Mouse (Mus musculus): ENCODE results near the gene Ankrd52.

Gene Ankrd52

DNA sequence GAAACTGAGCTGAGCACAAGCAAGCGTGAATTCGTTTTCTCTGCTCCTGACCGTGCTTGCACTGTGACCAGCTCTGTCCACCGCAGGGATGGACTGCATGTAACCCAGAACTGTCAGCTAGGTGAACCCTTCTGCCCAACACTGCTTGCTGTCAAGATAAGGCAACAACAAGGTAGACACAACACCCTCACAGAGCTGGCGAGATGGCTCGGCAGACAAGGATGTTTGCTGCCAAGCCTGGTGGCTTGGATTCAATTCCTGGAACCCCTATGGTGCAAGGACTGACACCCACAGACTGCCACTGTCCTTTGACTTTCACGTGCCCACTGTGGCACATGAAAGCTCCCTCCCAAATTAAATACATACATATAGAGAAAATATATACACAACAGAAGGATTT, 27.0 kb downstream of the Ankrd52 start:
- peak; percentile 89 for DNase-seq

DNA sequence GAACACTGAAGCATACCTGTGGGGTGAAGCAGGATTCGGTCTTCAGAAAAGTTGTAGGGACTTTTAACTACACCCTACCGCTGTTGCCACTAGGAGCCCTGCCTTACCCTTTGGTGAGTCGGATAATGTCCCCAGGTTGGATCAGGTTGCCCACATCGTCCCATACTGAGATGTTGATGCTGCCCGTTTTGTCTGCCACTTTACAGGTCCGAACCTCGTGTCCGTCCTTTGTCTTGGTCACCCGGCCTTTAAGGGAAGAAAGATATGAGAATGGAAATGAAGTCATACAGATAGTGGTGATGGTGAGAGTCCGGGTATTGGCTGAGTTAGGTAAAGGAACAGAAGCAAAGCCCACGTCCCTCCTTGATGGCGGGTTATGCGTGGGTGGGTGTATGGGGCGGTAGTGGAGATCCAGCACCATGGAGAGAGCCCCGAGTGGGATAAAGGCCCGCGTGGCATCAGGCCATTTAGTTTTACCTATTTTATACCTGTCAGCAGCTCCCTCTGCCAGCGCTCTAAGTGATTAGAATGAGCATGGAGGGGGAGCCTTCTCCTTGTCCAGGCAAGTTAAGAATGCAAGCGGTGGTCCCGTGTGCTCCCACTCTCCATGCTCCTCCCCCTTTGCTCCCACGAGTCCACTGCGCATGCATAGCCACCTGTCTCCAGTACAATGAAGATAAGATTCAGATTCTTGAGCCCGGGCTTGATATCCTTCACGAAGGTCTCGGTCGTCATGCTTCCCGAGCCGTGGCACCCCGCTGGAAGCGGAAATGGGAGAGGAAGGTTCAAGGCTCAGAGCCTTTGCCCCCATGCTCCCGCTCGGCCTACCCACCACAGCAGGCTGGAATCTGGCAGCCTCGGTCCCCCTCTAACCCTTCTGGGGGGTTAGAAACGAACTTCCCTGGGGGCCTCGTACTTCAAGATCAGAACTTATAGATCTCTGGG, 31.9 kb downstream of the Ankrd52 start:
- peak; percentile 73 to 74 for DNase-seq

DNA sequence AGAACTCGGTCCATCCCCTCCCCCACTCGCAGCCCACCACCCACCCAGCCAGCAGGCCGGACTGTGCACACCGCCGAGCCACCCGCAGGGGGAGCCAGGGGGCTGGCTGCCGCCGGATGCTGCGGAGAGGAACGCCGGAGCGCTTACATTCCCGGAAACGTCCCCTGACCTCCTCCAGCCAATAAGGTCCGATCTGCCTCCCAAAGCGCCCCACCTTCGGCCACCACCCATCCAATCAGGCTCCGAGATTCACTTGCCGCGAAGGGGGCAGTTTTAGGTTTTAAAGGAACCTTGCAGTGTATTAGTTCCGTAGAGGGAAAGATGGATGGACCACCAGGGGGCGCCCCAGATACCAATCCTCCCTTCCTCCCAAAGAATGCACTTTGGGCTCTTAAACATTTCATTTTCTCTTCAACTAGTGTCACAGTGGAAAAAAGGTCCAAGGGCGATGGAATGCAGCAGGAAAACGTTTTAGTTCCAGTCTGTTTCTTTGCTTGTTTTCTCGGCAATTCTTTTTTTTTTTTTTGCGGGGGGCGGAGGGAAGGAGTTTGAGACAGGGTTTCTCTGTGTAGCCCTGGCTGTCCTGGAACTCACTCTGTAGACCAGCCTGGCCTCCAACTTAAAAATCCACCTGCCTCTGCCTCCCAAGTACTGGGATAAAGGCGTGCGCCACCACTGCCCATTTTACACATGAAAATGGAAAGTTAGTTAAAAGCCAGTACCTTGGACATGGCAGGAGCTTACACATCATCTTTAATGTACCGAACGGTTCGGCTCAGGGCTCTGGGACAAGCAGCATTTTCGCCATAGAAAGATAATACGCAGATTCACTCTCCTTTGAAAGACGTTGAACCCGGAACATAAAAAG, 33.0 kb downstream of the Ankrd52 start:
- DNase-seq = peak; percentile 98 to 99

DNA sequence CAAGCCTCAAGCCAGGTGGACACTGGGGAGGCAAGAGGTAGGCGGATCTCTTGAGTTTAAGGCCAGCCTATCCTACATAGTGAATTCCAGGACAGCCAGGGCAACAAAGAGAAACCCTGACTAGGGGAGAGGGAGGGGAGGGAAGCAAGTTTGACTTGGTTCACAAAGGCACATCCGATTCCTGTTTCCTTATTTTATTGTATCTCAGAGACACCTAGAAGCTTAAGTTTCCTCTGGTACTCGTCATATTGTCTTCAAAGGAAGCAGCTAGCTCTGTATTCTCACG, 33.6 kb downstream of the Ankrd52 start:
- DNase-seq = no peak

DNA sequence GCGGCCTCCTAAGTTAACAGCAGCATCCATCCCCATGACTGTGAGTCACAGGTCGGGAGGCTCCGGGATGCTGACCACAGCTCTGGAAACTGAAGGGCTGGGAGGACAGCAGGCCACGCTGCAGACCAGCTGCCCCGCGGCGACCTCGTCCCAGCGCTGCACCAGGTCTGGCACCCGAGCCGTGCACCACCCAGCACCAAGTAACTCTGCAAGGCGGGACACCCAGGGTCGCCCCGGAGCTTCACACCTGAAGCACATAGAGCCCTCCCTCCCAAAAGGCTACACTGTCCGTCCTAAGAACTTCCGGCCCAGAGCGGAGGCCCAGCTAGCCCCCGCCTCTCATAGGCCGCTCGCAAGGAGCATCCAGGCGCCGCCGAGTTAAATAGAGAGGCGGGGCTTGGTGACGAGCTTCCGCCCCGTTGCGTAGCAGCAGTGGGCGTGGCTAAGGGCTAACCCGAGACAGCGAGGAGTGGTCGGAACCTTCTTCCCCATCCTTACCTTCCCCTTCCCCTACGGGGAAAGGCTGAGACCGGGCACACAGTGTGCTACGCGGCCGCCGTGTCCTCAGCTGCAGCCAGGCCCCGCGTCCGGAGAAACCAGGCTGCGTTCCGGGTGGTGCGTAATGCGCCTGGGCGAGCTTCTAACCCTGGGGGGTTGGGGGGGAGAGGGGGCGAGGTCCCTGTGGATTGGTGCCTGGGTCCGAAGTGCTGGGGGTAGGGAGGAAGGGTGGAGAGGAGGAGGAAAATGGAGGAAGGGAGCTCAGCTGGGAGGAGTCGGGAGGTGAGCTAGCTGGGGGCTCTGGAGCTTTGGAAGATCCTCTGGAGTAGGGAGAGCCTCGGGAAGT, 34.5 kb downstream of the Ankrd52 start, which contains the start of the genes Nabp2 and Rnf41:
Gene Nabp2 (minus strand): TSS at position 282 of the 844 bp plus-strand sequence.
Gene Rnf41 (plus strand): TSS at position 447 of the 844 bp plus-strand sequence.
- DNase-seq = peak; percentile 98 to 99

DNA sequence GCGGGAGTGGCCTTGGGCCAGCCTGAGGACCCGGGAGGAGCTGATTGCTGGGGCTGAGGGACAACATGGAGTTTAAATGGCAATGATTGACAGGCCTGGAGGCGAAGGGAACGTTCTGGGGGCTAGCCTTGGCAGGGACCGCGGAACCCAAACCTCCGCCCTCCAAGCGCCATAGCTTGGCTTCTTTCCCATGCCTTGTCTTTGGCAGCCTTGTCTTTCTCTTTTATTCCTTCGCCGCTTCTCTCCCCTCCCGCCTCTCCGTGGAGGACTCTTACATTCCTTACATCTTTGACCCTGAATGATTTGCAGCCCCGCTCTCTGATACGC, 35.1 kb downstream of the Ankrd52 start:
- peak; percentile 73 to 79 for DNase-seq

DNA sequence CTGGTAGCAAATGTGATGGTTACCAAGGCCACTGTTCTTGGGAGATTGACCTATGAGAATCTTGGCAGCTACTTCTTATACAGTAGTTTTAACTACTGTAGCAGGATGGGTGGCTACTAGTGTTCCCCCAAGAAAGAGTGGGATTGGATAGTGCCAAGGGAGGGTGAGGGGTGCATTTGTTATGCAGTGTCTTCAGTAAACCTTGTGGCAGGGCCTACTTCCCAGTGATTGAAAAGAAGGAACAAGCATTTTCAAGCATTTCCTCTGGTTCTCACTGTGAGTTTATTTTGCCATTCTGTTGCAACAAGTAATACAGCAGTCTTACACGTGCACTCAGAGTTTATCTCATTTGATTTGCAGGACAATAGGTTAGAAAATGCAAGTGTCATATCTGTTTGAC, 35.6 kb downstream of the Ankrd52 start:
- DNase-seq = no peak

DNA sequence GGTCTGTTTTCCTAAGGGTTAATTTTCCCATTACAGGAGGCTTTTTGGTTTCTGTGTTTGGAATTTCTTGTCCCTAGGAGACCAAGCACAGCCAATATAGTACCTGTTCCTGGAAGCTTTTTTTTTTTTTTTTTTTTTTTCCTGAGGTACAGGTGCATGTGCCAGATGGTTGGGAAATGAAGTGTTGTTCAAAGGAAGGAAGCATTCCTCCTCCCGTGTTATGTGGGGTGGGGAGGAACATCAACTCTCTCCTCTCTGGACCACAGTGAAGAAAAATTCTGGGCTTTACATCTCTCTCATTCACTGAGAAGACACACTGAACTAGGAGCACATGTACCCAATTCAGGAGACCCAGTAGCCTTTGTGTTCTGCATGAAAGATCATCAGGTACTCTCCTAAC, 36.2 kb downstream of the Ankrd52 start:
- DNase-seq = no peak

DNA sequence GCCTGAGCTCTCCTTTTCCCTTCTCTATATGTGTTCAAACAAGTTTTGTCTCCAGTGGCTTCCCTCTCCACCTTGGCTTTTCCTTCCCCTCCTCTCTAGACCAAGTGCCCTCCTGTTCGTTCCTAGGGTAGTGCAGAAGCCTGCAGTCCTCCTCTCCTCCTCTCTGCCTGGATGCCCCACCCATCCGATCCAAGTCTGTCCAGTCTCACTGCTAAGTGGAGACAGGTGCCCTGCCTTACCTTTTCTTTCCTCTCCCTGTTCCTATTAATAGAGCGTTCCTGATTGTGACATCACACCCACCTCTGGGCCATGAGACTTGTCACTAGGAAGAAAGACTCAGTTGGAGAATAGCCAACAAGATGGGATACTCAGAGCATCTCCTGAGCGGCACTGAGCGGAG, 37.9 kb downstream of the Ankrd52 start:
- DNase-seq = no peak

DNA sequence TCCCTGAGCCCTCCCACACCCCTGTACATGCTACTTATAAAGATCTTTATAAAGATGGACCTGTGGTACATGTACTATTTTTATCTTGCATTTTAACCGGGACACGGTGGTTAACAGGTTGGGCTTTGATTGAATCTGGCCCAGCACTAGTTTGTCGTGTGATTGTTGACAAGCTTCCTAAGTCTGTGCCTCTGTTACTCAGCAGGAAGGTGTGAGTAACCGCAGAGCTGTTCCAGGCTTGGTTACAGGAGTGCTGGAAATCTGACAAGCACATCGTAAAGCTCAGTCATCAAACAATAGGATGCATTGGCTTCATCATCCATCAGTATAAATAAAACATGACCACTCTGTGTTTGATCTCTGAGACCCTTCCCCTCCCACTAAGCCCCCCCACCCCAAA, 45.5 kb downstream of the Ankrd52 start:
- DNase-seq = no peak

DNA sequence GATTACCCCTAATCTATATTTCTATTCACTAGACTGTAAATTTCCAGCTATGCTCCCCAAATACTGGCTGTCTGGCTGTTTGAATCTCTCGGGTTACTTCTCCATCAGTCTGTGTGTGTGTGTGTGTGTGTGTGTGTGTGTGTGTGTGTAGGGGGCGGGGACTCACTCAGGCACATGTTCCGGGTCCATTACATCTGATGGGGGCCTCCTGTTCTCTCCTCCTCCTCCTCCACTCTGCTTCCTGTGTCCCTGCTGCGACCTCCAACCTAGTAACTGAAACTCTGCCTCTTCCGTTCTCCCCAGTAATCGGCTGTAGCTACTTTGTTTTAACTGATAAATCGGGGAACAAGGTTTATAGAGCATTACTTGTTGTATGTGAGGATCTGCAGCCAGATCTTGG, 47.7 kb downstream of the Ankrd52 start:
- DNase-seq = no peak

DNA sequence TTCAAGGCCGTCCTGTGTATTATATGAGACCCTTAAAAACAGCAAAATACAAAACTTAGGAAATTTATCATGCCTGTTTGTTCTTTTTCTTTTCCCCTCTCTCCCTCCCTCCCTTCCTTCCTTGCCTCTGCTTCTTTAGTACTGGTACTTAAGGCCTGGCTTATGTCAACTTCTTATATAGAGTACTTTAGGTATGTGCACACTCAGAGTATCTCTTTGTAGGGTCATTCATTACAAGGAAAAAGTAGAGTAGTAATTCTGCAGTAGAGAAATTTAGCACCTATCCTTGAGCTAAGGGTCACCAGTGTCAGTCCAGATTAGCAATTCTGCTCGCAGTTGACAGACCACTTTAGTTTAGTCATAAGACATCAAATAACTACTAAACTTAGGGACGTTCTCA, 48.3 kb downstream of the Ankrd52 start:
- DNase-seq = no peak

DNA sequence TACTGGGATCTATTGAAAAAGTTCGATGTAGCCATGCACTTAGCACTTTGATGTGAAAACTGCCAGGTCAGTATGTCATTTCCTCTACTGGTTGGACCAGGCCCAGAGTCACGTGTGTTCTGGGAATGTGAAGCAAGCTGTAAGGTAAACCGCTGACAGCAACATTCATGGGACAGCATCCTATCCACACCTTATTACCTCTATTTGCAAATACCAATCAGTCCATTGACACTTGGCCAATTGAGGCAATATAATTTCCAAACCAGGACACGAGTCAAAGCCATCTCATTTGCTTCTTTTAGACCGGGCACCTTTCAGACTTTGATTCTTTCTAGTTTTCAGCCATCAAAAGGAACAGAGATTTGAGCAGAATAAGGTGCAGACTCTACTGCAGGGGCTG, 52.1 kb downstream of the Ankrd52 start:
- no peak for DNase-seq

DNA sequence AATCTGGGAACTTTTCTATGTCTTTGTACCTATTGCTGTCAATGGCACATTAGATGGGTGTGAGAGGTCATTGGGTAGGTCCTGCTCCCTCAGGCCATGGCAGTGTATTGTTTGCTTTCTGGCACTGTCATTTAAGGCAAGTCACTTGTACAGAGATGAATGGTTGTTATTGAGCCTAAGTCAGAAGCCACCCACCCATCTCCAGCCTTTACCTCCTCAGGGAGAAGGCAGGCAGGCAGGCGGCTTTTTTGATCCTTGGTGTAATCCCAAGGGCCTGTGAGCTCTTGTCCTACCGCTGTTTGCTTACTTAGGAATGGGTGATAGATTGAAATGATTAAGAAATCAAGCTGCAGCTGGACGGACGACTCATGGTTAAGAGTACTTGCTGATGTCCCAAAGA, 52.5 kb downstream of the Ankrd52 start:
- no peak for DNase-seq

DNA sequence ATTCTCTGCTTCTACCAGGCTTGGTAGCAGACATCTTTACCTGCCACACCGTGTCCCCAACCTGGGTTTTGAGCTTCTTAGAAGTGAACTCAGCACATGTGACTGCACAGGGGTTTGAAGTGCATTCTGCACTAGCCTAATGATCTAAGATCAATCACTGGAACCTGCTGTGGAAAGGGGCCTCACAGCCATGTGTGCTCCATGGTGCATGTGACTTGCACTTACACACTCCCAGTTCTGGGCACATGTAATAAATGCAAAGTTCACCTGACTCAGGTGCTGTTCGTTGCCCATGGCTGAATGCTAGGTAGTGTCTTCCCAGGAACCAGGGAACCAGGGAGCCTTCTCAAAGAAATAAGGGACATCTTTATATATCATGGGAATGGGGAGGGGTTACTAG, 56.5 kb downstream of the Ankrd52 start:
- DNase-seq = no peak

DNA sequence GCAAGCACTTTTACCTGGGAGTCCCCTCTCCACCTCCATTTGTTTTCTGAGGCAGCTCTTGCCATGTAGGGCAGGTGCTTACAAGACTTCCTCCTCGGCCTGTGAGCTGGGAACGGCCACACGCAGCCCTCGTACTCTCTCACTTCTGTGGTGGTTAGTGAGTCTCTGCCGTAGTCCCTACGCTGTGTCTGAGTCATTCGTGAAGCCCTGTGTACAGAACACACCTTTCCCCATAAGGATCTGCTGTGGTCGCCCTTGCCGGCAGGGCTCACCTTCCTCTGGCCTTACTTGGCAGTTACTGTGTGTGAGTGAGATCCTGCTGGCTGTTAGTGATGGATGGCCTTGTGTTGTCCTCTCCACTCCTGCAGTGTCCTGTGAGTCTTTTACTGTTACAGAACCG, 57.8 kb downstream of the Ankrd52 start:
- DNase-seq = no peak

DNA sequence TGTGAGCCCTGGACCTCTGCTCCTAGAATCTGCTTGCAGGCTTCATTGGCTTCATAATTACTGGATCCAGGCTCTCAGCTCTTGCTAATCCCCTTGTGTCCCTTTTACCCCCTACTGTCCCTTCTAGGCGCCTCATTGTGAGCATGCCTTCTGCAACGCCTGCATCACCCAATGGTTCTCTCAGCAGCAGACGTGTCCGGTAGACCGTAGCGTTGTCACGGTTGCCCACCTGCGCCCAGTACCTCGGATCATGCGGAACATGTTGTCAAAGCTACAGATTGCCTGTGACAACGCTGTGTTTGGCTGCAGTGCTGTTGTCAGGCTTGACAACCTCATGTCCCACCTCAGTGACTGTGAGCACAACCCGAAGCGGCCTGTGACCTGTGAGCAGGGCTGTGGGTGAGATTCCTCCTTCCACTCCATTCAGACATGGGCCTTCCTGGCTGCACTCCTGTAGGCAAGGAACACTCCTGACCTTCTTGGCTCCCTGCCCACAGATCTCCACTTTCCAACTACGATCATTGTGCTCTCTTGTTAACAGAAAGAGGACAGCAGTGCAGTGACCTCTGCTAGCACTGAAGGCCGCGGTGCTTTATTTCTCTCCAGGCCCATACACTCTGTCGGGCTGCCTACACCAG, 58.4 kb downstream of the Ankrd52 start:
- DNase-seq = peak; percentile 78 to 79

DNA sequence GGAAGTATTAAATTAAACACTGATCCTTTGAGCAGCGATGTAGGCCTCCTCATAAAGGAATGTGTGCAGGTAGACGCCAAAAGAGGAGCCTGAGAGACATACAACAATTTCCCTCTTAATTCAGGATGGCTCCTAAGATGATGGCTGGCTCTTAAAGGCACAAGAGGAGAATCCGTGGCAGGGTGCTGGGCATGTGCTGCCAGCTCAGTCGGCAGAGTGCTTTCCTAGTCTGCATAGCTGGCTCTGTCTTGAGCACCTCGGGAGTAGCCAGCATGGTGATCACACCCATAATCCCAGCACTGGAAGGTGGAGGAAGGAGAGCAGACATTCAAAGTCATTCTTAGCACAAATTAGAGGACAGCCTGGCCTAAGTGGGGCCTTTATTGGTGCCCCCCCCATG, 59.0 kb downstream of the Ankrd52 start:
- peak; percentile 55 to 65 for DNase-seq

DNA sequence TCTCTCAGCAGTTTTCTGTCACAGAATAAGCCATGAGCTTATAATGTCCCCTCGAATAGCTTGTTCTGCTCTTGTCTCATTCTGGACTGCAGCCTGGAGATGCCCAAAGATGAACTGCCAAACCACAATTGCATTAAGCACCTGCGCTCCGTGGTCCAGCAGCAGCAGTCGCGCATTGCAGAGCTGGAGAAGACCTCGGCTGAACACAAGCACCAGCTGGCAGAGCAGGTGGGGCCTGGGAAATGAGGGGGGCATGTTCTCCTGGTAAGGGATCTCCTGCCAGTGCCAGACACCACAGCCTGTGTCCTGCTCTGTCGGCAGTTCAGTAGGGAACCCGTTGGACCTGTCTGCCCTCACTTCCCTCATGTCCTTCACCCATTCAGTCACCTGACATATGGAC, 59.5 kb downstream of the Ankrd52 start:
- peak; percentile 72 to 79 for DNase-seq

DNA sequence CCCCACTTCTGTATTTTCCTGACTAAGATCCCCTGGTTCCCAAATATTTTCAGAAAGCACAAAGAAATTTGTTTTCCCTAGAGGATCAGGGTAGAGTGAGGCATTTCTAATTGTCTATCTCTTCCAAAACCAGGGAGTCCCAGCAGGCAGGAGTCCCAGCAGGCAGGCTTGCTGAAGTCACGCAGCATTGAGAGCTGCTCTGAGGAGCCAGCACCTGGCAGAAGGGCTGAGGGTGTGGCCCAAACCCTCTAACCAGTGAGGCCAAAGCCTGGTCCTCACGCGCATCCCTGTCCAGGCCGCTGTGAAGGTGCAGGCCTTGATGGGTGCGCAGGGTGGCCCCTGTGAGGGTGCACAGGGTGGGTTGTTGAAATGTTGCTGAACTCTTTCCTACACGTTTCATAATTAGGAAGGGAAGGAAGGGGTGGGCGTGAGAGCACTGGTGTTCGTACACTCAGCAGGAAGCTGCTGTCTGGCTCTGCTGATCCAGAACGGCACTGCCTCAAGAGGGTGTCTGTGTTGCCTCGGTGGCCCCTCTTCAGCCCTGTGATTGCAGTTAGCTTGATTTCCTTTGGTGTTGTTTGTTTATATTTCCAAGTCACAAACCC, 61.9 kb downstream of the Ankrd52 start:
- DNase-seq = no peak

DNA sequence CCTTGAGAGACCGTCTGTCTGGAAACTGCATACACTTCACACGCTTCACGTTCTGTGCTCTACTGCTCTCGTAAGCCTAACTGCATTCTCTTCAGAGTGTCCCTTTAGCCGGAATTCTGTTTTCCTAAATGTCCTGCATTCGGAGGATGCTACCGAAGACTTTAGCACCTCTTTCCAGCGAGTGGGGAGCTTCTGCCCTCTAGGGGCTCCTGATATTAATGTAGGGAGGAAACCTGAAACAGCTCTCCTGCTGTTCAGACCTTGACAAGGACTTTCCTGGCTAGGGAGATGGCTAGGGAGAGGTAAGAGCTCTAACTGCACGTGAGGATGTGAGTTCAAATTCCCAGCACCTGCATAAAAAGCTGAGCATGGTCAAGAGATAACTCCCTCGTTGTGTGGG, 63.5 kb downstream of the Ankrd52 start:
- peak; percentile 40 to 49 for DNase-seq
